Mouse (Mus musculus): Measurements from ENCODE around the gene Fgfr2. TPM values are rescaled to one million over a fixed set of nuclear protein-coding genes. Genes with fewer than 3 reads are reported as not detected.
A peak's percentile ranks its signal among the peaks of the same experiment; 100 is the strongest.

The Fgfr2 gene
- polyA plus RNA-seq, 1 experiment from 2014 or later, result 169 TPM

- 61% methylated on average over 7 of the region's 7 CpGs for WGBS
- Histone ChIP-seq H3K4me2 (replicated peaks; ENCODE audit: low read depth, low read length) (no peak overlapping the region), H3K4me3 (ENCODE audit: low read depth, low read length) (no peak overlapping the region), H3K27ac (ENCODE audit: low read length) (no peak overlapping the region), H3K36me3 (ENCODE audit: control insufficient read depth, insufficient read depth, low read length) (no peaks in the 10 kb centered on the region), H3K27me3 (ENCODE audit: control insufficient read depth, insufficient read depth, low read length) (no peaks in the 10 kb centered on the region), H3K9ac (replicated peaks; ENCODE audit: low read depth, low read length) (no peak overlapping the region), H3K9me3 (ENCODE audit: control insufficient read depth, low read depth, low read length) (no peaks in the 10 kb centered on the region), H3K4me1 (ENCODE audit: control insufficient read depth, insufficient read depth, low read length) (peaks cover 51% of the 10 kb centered on the region)
- ATAC-seq (ENCODE audit: insufficient number of reproducible peaks, insufficient read depth, low FRiP score, low read depth), result no peak
Measured at GRCm38 (mm10) chr7:132303988-132304387, 819.2 kb downstream of the Fgfr2 start.

DNA sequence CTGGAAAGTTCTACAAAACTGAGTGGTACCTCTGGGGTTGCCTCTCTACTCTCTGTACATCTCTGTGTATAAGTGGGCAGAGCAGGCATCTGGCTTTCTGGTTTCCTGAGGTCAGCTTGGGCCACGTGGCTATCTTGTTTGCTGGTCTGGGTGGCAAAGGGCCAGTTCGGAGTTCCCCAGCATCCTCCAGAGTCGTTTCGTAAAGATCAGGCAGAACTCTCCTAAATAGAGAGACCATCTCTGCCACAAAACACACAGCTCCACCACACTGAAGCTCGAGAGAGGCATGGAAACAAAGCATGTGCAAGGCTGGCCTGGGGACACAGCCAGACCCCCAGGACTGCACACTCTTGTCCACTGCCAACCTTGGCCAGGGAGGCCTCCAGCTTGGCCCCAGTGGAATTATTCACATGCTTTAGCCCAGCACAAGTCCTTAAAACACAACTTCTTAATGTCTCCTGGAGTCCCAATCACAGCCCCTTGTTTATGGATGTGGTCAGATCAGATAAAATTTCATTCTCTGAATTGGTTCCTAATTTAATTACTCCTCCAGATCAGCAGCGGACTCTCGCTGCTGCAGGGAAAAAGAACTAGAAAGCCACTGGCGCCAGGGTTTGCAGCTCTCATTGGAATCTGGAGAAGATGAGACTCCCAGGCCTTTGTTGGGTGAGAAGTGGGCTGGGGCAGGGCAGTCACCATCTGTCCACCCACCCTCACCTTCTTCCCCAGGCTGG lies 820.5 kb downstream of the Fgfr2 start:
- Histone ChIP-seq H3K27ac (ENCODE audit: low read length) (no peak overlapping the region), H3K9me3 (ENCODE audit: control insufficient read depth, low read depth, low read length) (no peaks in the 10 kb centered on the region), H3K4me2 (replicated peaks; ENCODE audit: low read depth, low read length) (no peak overlapping the region), H3K4me3 (ENCODE audit: low read depth, low read length) (no peak overlapping the region), H3K36me3 (ENCODE audit: control insufficient read depth, insufficient read depth, low read length) (no peaks in the 10 kb centered on the region), H3K9ac (replicated peaks; ENCODE audit: low read depth, low read length) (no peak overlapping the region), H3K27me3 (ENCODE audit: control insufficient read depth, insufficient read depth, low read length) (no peaks in the 10 kb centered on the region), H3K4me1 (ENCODE audit: control insufficient read depth, insufficient read depth, low read length) (peaks cover 41% of the 10 kb centered on the region)
- ATAC-seq (ENCODE audit: insufficient number of reproducible peaks, insufficient read depth, low FRiP score, low read depth), result no peak
- WGBS, result 75% methylated on average over 8 of the region's 8 CpGs

GRCm38 (mm10) chr7:132299661-132300210 lies 823.4 kb downstream of the Fgfr2 start:
- 34% methylated on average over 5 of the region's 5 CpGs for WGBS
- Histone ChIP-seq H3K27ac (ENCODE audit: low read length) (peak overlapping the region; percentile 61), H3K9ac (replicated peaks; ENCODE audit: low read depth, low read length) (no peak overlapping the region), H3K4me1 (ENCODE audit: control insufficient read depth, insufficient read depth, low read length) (peaks cover 31% of the 10 kb centered on the region), H3K27me3 (ENCODE audit: control insufficient read depth, insufficient read depth, low read length) (no peaks in the 10 kb centered on the region), H3K9me3 (ENCODE audit: control insufficient read depth, low read depth, low read length) (no peaks in the 10 kb centered on the region), H3K36me3 (ENCODE audit: control insufficient read depth, insufficient read depth, low read length) (no peaks in the 10 kb centered on the region), H3K4me3 (ENCODE audit: low read depth, low read length) (no peak overlapping the region), H3K4me2 (replicated peaks; ENCODE audit: low read depth, low read length) (no peak overlapping the region)
- ATAC-seq (ENCODE audit: insufficient number of reproducible peaks, insufficient read depth, low FRiP score, low read depth), result no peak

DNA sequence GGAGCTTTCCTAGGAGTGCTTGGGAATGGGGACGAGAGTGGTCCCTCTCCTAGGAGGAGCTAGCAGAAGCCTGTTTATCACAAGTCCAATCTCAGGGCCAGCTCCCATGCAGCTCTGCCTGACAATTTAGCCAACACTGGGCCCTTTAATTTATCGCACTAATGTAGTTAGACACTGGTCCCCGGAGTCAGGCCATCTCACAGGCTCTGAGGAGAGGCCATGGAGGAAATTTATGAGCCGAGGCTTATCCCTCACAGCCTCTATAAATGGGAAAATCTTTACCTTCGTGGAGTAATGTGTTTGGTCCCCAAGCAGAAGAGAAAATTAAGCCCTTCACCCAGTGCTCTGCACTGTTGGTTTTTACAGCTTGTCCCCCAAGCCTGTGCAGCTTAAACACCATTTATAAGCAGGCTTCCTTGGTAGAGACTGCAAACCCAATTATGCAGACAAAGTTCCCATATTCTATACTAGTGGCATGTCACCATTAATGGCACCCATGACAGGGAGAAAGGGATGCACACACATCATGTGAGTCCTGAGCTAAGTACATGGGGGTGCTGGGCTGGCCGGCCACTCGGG lies 824.6 kb downstream of the Fgfr2 start:
- H3K9ac ChIP-seq (replicated peaks; ENCODE audit: low read depth, low read length), result no peak overlapping the region
- H3K27ac ChIP-seq (ENCODE audit: low read length), result no peak overlapping the region
- no peak for ATAC-seq (ENCODE audit: insufficient number of reproducible peaks, insufficient read depth, low FRiP score, low read depth)
- no peak overlapping the region for H3K4me2 ChIP-seq (replicated peaks; ENCODE audit: low read depth, low read length)
- 73% methylated on average over 7 of the region's 7 CpGs for WGBS
- no peaks in the 10 kb centered on the region for H3K9me3 ChIP-seq (ENCODE audit: control insufficient read depth, low read depth, low read length)
- H3K4me1 ChIP-seq (ENCODE audit: control insufficient read depth, insufficient read depth, low read length), result peaks cover 23% of the 10 kb centered on the region
- H3K4me3 ChIP-seq (ENCODE audit: low read depth, low read length), result no peak overlapping the region
- no peaks in the 10 kb centered on the region for H3K27me3 ChIP-seq (ENCODE audit: control insufficient read depth, insufficient read depth, low read length)
- no peaks in the 10 kb centered on the region for H3K36me3 ChIP-seq (ENCODE audit: control insufficient read depth, insufficient read depth, low read length)

- H3K4me2 ChIP-seq (replicated peaks; ENCODE audit: low read depth, low read length), result no peak overlapping the region
- no peak for ATAC-seq (ENCODE audit: insufficient number of reproducible peaks, insufficient read depth, low FRiP score, low read depth)
- H3K27me3 ChIP-seq (ENCODE audit: control insufficient read depth, insufficient read depth, low read length), result no peaks in the 10 kb centered on the region
- no peak overlapping the region for H3K4me3 ChIP-seq (ENCODE audit: low read depth, low read length)
- no peak overlapping the region for H3K9ac ChIP-seq (replicated peaks; ENCODE audit: low read depth, low read length)
- no peaks in the 10 kb centered on the region for H3K36me3 ChIP-seq (ENCODE audit: control insufficient read depth, insufficient read depth, low read length)
- no peak overlapping the region for H3K27ac ChIP-seq (ENCODE audit: low read length)
- WGBS, result 64% methylated on average over 4 of the region's 4 CpGs
- H3K9me3 ChIP-seq (ENCODE audit: control insufficient read depth, low read depth, low read length), result no peaks in the 10 kb centered on the region
- H3K4me1 ChIP-seq (ENCODE audit: control insufficient read depth, insufficient read depth, low read length), result peaks cover 14% of the 10 kb centered on the region
Measured at GRCm38 (mm10) chr7:132296661-132297443, 826.3 kb downstream of the Fgfr2 start.

GRCm38 (mm10) chr7:132296132-132296531 lies 827.0 kb downstream of the Fgfr2 start:
- Histone ChIP-seq H3K4me3 (ENCODE audit: low read depth, low read length) (no peak overlapping the region), H3K36me3 (ENCODE audit: control insufficient read depth, insufficient read depth, low read length) (no peaks in the 10 kb centered on the region), H3K9ac (replicated peaks; ENCODE audit: low read depth, low read length) (no peak overlapping the region), H3K4me1 (ENCODE audit: control insufficient read depth, insufficient read depth, low read length) (peaks cover 13% of the 10 kb centered on the region), H3K27ac (ENCODE audit: low read length) (no peak overlapping the region), H3K27me3 (ENCODE audit: control insufficient read depth, insufficient read depth, low read length) (no peaks in the 10 kb centered on the region), H3K9me3 (ENCODE audit: control insufficient read depth, low read depth, low read length) (no peaks in the 10 kb centered on the region), H3K4me2 (replicated peaks; ENCODE audit: low read depth, low read length) (no peak overlapping the region)
- 81% methylated on average over 3 of the region's 3 CpGs for WGBS
- ATAC-seq (ENCODE audit: insufficient number of reproducible peaks, insufficient read depth, low FRiP score, low read depth), result no peak

GRCm38 (mm10) chr7:132287340-132287664 lies 835.8 kb downstream of the Fgfr2 start:
- no peaks in the 10 kb centered on the region; the same call in 1 of the 2 replicates for H3K36me3 ChIP-seq (ENCODE audit: control insufficient read depth, insufficient read depth, low read length)
- no peaks in the 10 kb centered on the region for H3K9me3 ChIP-seq (ENCODE audit: control insufficient read depth, low read depth, low read length)
- no peaks in the 10 kb centered on the region for H3K27me3 ChIP-seq (ENCODE audit: control insufficient read depth, insufficient read depth, low read length)
- WGBS, result 58% methylated on average over 3 of the region's 3 CpGs
- H3K9ac ChIP-seq (replicated peaks; ENCODE audit: low read depth, low read length), result no peak overlapping the region
- H3K4me1 ChIP-seq (ENCODE audit: control insufficient read depth, insufficient read depth, low read length), result peaks cover 67% of the 10 kb centered on the region
- H3K4me3 ChIP-seq (ENCODE audit: low read depth, low read length), result no peak overlapping the region
- H3K27ac ChIP-seq (ENCODE audit: low read length), result peak overlapping the region; percentile 83
- no peak overlapping the region; the same call in 1 of the 2 replicates for H3K4me2 ChIP-seq (replicated peaks; ENCODE audit: low read depth, low read length)
- peak; percentile 7; the same call in 1 of the 2 replicates for ATAC-seq (ENCODE audit: insufficient number of reproducible peaks, insufficient read depth, low FRiP score, low read depth)

GRCm38 (mm10) chr7:132286630-132287339 lies 836.4 kb downstream of the Fgfr2 start:
- Histone ChIP-seq H3K4me3 (ENCODE audit: low read depth, low read length) (no peak overlapping the region), H3K4me1 (ENCODE audit: control insufficient read depth, insufficient read depth, low read length) (peaks cover 70% of the 10 kb centered on the region), H3K27ac (ENCODE audit: low read length) (peak overlapping the region; percentile 83), H3K9me3 (ENCODE audit: control insufficient read depth, low read depth, low read length) (no peaks in the 10 kb centered on the region), H3K36me3 (ENCODE audit: control insufficient read depth, insufficient read depth, low read length) (no peaks in the 10 kb centered on the region; the same call in 1 of the 2 replicates), H3K4me2 (replicated peaks; ENCODE audit: low read depth, low read length) (peak overlapping the region; percentile 16; the same call in 1 of the 2 replicates), H3K27me3 (ENCODE audit: control insufficient read depth, insufficient read depth, low read length) (no peaks in the 10 kb centered on the region), H3K9ac (replicated peaks; ENCODE audit: low read depth, low read length) (no peak overlapping the region)
- WGBS, result 11% methylated on average over 14 of the region's 14 CpGs
- peak; percentile 81 for ATAC-seq (ENCODE audit: insufficient number of reproducible peaks, insufficient read depth, low FRiP score, low read depth)

Measured in stomach, embryonic 14.5 days (tissue).